Mouse (Mus musculus): ENCODE results near the gene Svs6. TPM values are rescaled to one million over a fixed set of nuclear protein-coding genes. Genes with fewer than 3 reads are reported as not detected.

Gene Svs6
- polyA plus RNA-seq, 1 experiment from 2014 or later = not detected

- ATAC-seq (no peak), DNase-seq (no peak)
- H3K9ac ChIP-seq (replicated peaks) = no peak overlapping the region
- H3K27me3 ChIP-seq (ENCODE audit: insufficient read depth, low read length) = no peaks in the 10 kb centered on the region
- H3K4me1 ChIP-seq (ENCODE audit: insufficient read depth) = peaks cover 5% of the 10 kb centered on the region; the same call in 1 of the 2 replicates
- no peak for TF ChIP-seq EP300 (IDR thresholded peaks at IDR 0.05; ENCODE audit: low read depth)
- peak; percentile 47 for TF ChIP-seq CTCF (IDR thresholded peaks at IDR 0.05; ENCODE audit: low read depth)
- 73% methylated on average over 3 of the region's 3 CpGs for WGBS (ENCODE audit: insufficient replicate concordance)
- no peaks in the 10 kb centered on the region for H3K9me3 ChIP-seq (ENCODE audit: low read length)
- H3K27ac ChIP-seq (ENCODE audit: low read depth) = no peak overlapping the region
- H3K4me3 ChIP-seq (ENCODE audit: low read depth, low read length) = no peak overlapping the region
- no peak overlapping the region for H3K4me2 ChIP-seq (ENCODE audit: low read depth, low read length)
- H3K36me3 ChIP-seq (replicated peaks; ENCODE audit: insufficient read depth, low read length) = no peaks in the 10 kb centered on the region
These were observed 41.8 kb downstream of the Svs6 start for GRCm38 (mm10) chr2:164358373-164358772.

GRCm38 (mm10) chr2:164359031-164359430 is 42.5 kb downstream of the Svs6 start:
- WGBS (ENCODE audit: insufficient replicate concordance) = 70% methylated on average over 5 of the region's 5 CpGs
- no peak overlapping the region for H3K9ac ChIP-seq (replicated peaks)
- TF ChIP-seq CTCF (IDR thresholded peaks at IDR 0.05; ENCODE audit: low read depth) = no peak
- no peak for TF ChIP-seq EP300 (IDR thresholded peaks at IDR 0.05; ENCODE audit: low read depth)
- no peak for ATAC-seq
- no peaks in the 10 kb centered on the region for H3K9me3 ChIP-seq (ENCODE audit: low read length)
- no peak for DNase-seq
- no peaks in the 10 kb centered on the region for H3K36me3 ChIP-seq (replicated peaks; ENCODE audit: insufficient read depth, low read length)
- H3K4me1 ChIP-seq (ENCODE audit: insufficient read depth) = peaks cover 5% of the 10 kb centered on the region; the same call in 1 of the 2 replicates
- H3K4me2 ChIP-seq (ENCODE audit: low read depth, low read length) = no peak overlapping the region
- no peak overlapping the region for H3K4me3 ChIP-seq (ENCODE audit: low read depth, low read length)
- H3K27ac ChIP-seq (ENCODE audit: low read depth) = no peak overlapping the region
- H3K27me3 ChIP-seq (ENCODE audit: insufficient read depth, low read length) = no peaks in the 10 kb centered on the region

- H3K27ac ChIP-seq (ENCODE audit: low read depth) = no peak overlapping the region
- H3K9ac ChIP-seq (replicated peaks) = no peak overlapping the region
- H3K27me3 ChIP-seq (ENCODE audit: insufficient read depth, low read length) = no peaks in the 10 kb centered on the region
- H3K4me1 ChIP-seq (ENCODE audit: insufficient read depth) = peaks cover 5% of the 10 kb centered on the region; the same call in 1 of the 2 replicates
- H3K4me3 ChIP-seq (ENCODE audit: low read depth, low read length) = no peak overlapping the region
- no peak for DNase-seq
- ATAC-seq = no peak
- no peak overlapping the region for H3K4me2 ChIP-seq (ENCODE audit: low read depth, low read length)
- WGBS (ENCODE audit: insufficient replicate concordance) = 58% methylated on average over 5 of the region's 5 CpGs
- no peaks in the 10 kb centered on the region for H3K36me3 ChIP-seq (replicated peaks; ENCODE audit: insufficient read depth, low read length)
- TF ChIP-seq EP300 (IDR thresholded peaks at IDR 0.05; ENCODE audit: low read depth) (no peak), CTCF (IDR thresholded peaks at IDR 0.05; ENCODE audit: low read depth) (no peak)
- no peaks in the 10 kb centered on the region for H3K9me3 ChIP-seq (ENCODE audit: low read length)
These were observed 43.1 kb downstream of the Svs6 start for GRCm38 (mm10) chr2:164359668-164360067.

GRCm38 (mm10) chr2:164360974-164361657 is 44.6 kb downstream of the Svs6 start:
- H3K27ac ChIP-seq (ENCODE audit: low read depth) = no peak overlapping the region
- no peak overlapping the region for H3K4me3 ChIP-seq (ENCODE audit: low read depth, low read length)
- no peak for DNase-seq
- no peaks in the 10 kb centered on the region for H3K36me3 ChIP-seq (replicated peaks; ENCODE audit: insufficient read depth, low read length)
- no peaks in the 10 kb centered on the region for H3K9me3 ChIP-seq (ENCODE audit: low read length)
- no peak for ATAC-seq
- H3K4me1 ChIP-seq (ENCODE audit: insufficient read depth) = peaks cover 5% of the 10 kb centered on the region; the same call in 1 of the 2 replicates
- no peak overlapping the region for H3K9ac ChIP-seq (replicated peaks)
- no peaks in the 10 kb centered on the region for H3K27me3 ChIP-seq (ENCODE audit: insufficient read depth, low read length)
- no peak overlapping the region for H3K4me2 ChIP-seq (ENCODE audit: low read depth, low read length)
- WGBS (ENCODE audit: insufficient replicate concordance) = 24% methylated on average over 13 of the region's 13 CpGs
- TF ChIP-seq EP300 (IDR thresholded peaks at IDR 0.05; ENCODE audit: low read depth) (no peak), CTCF (IDR thresholded peaks at IDR 0.05; ENCODE audit: low read depth) (no peak)

GRCm38 (mm10) chr2:164366947-164367346 is 50.4 kb downstream of the Svs6 start:
- Histone ChIP-seq H3K36me3 (replicated peaks; ENCODE audit: insufficient read depth, low read length) (no peaks in the 10 kb centered on the region), H3K4me1 (ENCODE audit: insufficient read depth) (0 out of 2 replicates have a peak, but pooled peaks cover 2% of the 10 kb centered on the region), H3K4me2 (ENCODE audit: low read depth, low read length) (no peak overlapping the region), H3K27ac (ENCODE audit: low read depth) (no peak overlapping the region), H3K27me3 (ENCODE audit: insufficient read depth, low read length) (no peaks in the 10 kb centered on the region), H3K9me3 (ENCODE audit: low read length) (no peaks in the 10 kb centered on the region), H3K4me3 (ENCODE audit: low read depth, low read length) (no peak overlapping the region), H3K9ac (replicated peaks) (no peak overlapping the region)
- DNase-seq (no peak), ATAC-seq (no peak)
- TF ChIP-seq EP300 (IDR thresholded peaks at IDR 0.05; ENCODE audit: low read depth) = no peak
- no peak for TF ChIP-seq CTCF (IDR thresholded peaks at IDR 0.05; ENCODE audit: low read depth)
- 53% methylated on average over 3 of the region's 3 CpGs for WGBS (ENCODE audit: insufficient replicate concordance)

Small RNA genes within 50 kb of the gene (microRNA-seq; reads per million reads assigned to microRNA genes)
- not detected for gene Mir7678

Other genes starting within 250 kb of the Svs6 start
- gene Stk4, start 246.4 kb upstream of the Svs6 start, polyA plus RNA-seq (2015; fragmentation: Nextera tagmentation; extraction: Ambion mirVana) = 9.8 and 10.8 TPM in 2 replicates
- gene Tomm34, start 245.6 kb upstream of the Svs6 start, polyA plus RNA-seq (2015; fragmentation: Nextera tagmentation; extraction: Ambion mirVana) = 11.6 and 13.3 TPM in 2 replicates
- gene Kcns1, start 145.6 kb upstream of the Svs6 start, polyA plus RNA-seq (2015; fragmentation: Nextera tagmentation; extraction: Ambion mirVana) = not detected in 2 replicates
- not detected in 2 replicates for gene Wfdc5, start 134.0 kb upstream of the Svs6 start, polyA plus RNA-seq (2015; fragmentation: Nextera tagmentation; extraction: Ambion mirVana)
- gene Wfdc12, start 126.1 kb upstream of the Svs6 start, polyA plus RNA-seq (2015; fragmentation: Nextera tagmentation; extraction: Ambion mirVana) = 0.14 TPM in 2 replicates
- gene Wfdc15a, start 116.6 kb upstream of the Svs6 start, polyA plus RNA-seq (2015; fragmentation: Nextera tagmentation; extraction: Ambion mirVana) = not detected in 2 replicates
- gene Wfdc15b, start 95.1 kb upstream of the Svs6 start, polyA plus RNA-seq (2015; fragmentation: Nextera tagmentation; extraction: Ambion mirVana) = 0.27 and 0.64 TPM in 2 replicates
- gene Svs2, start 78.3 kb upstream of the Svs6 start, polyA plus RNA-seq (2015; fragmentation: Nextera tagmentation; extraction: Ambion mirVana) = not detected in 2 replicates
- not detected in 2 replicates for gene Svs3b, start 60.1 kb upstream of the Svs6 start, polyA plus RNA-seq (2015; fragmentation: Nextera tagmentation; extraction: Ambion mirVana)
- gene Svs4, start 38.3 kb upstream of the Svs6 start, polyA plus RNA-seq (2015; fragmentation: Nextera tagmentation; extraction: Ambion mirVana) = not detected in 2 replicates
- gene Svs3a, start 27.5 kb upstream of the Svs6 start, polyA plus RNA-seq (2015; fragmentation: Nextera tagmentation; extraction: Ambion mirVana) = not detected in 2 replicates
- gene Svs5, start 16.0 kb downstream of the Svs6 start, polyA plus RNA-seq (2015; fragmentation: Nextera tagmentation; extraction: Ambion mirVana) = not detected in 2 replicates
- gene Slpi, start 72.3 kb downstream of the Svs6 start, polyA plus RNA-seq (2015; fragmentation: Nextera tagmentation; extraction: Ambion mirVana) = 59.4 and 63.6 TPM in 2 replicates
- gene Rbpjl, start 86.4 kb downstream of the Svs6 start, polyA plus RNA-seq (2015; fragmentation: Nextera tagmentation; extraction: Ambion mirVana) = not detected in 2 replicates
- 0.18 and 0.25 TPM in 2 replicates for gene Matn4, start 88.4 kb downstream of the Svs6 start, polyA plus RNA-seq (2015; fragmentation: Nextera tagmentation; extraction: Ambion mirVana)
- gene Sdc4, start 127.1 kb downstream of the Svs6 start, polyA plus RNA-seq (2015; fragmentation: Nextera tagmentation; extraction: Ambion mirVana) = 194 and 208 TPM in 2 replicates
- 43.5 and 46.2 TPM in 2 replicates for gene Sys1, start 140.2 kb downstream of the Svs6 start, polyA plus RNA-seq (2015; fragmentation: Nextera tagmentation; extraction: Ambion mirVana)
- 5.8 and 6.1 TPM in 2 replicates for gene Gm20458, start 144.2 kb downstream of the Svs6 start, polyA plus RNA-seq (2015; fragmentation: Nextera tagmentation; extraction: Ambion mirVana)
- gene Trp53tg5, start 157.0 kb downstream of the Svs6 start, polyA plus RNA-seq (2015; fragmentation: Nextera tagmentation; extraction: Ambion mirVana) = not detected in 2 replicates
- gene Dbndd2, start 169.4 kb downstream of the Svs6 start, polyA plus RNA-seq (2015; fragmentation: Nextera tagmentation; extraction: Ambion mirVana) = 2.7 TPM in 2 replicates
- gene Pigt, start 180.8 kb downstream of the Svs6 start, polyA plus RNA-seq (2015; fragmentation: Nextera tagmentation; extraction: Ambion mirVana) = 24.3 and 25.1 TPM in 2 replicates
- gene Wfdc2, start 245.7 kb downstream of the Svs6 start, polyA plus RNA-seq (2015; fragmentation: Nextera tagmentation; extraction: Ambion mirVana) = 3.0 and 3.3 TPM in 2 replicates